Mouse (Mus musculus) ES-E14 (cell line): ENCODE results near the gene Olfr1045. TPM values are rescaled to one million over a fixed set of nuclear protein-coding genes. Genes with fewer than 3 reads are reported as not detected.

Source experiments
- DNase-seq: peaks from one replicate; pipeline ENCODE4 v3.0.0-alpha.2; 2013; ENCODE audit warnings: low read depth, low spot score
- H3K27ac ChIP-seq: 2 replicates; pipeline ENCODE4 v1.5.1; 2012; ENCODE audit warnings: low read depth, mild to moderate bottlenecking, low read length, moderate library complexity, mixed read lengths; ENCODE audit not compliant: poor library complexity, insufficient read depth, severe bottlenecking
- H3K36me3 ChIP-seq: 2 replicates; pipeline ENCODE4 v1.6.1; 2012; ENCODE audit warnings: mild to moderate bottlenecking, low read length, moderate library complexity, mixed read lengths; ENCODE audit not compliant: control insufficient read depth, poor library complexity, insufficient read depth, severe bottlenecking
- H3K4me1 ChIP-seq, 2 experiments: fragments of 150-350 bp in 1 of 2; sonication (generic) in 1 of 2; 2 replicates each; pipeline ENCODE4 v1.6.1; 2012; ENCODE audit warnings: low read length in 2 of 2, mild to moderate bottlenecking in 1 of 2, mixed read lengths in 1 of 2; ENCODE audit not compliant: control insufficient read depth in 2 of 2, insufficient read depth in 2 of 2, poor library complexity in 1 of 2
- H3K4me3 ChIP-seq, 2 experiments: fragments of 150-350 bp in 1 of 2; sonication (generic) in 1 of 2; 2 replicates each; pipeline ENCODE4 v1.5.1; 2012; ENCODE audit warnings: low read length in 2 of 2, low read depth in 1 of 2, mild to moderate bottlenecking in 1 of 2, mixed read lengths in 1 of 2; ENCODE audit not compliant: insufficient read depth in 1 of 2, poor library complexity in 1 of 2, severe bottlenecking in 1 of 2
- H3K9ac ChIP-seq: 2 replicates; pipeline ENCODE4 v1.6.1; 2012; ENCODE audit warnings: low read depth, mild to moderate bottlenecking, low read length, mixed read lengths; ENCODE audit not compliant: poor library complexity, insufficient read depth, severe bottlenecking
- H3K9me3 ChIP-seq: fragments of 150-350 bp; sonication (generic); 2 replicates; pipeline ENCODE4 v1.6.1; 2012; ENCODE audit warnings: low read depth, mild to moderate bottlenecking, low read length; ENCODE audit not compliant: control insufficient read depth, insufficient read depth
- CHD2 ChIP-seq: IDR thresholded peaks from 2 replicates; pipeline ENCODE4 v1.6.1; 2014; ENCODE audit warnings: mild to moderate bottlenecking, low read depth, low read length, inconsistent platforms
- HCFC1 ChIP-seq: IDR thresholded peaks from 2 replicates; pipeline ENCODE4 v1.6.1; 2012; ENCODE audit warnings: low read length, inconsistent platforms, borderline replicate concordance; ENCODE audit not compliant: insufficient read depth
- MAFK ChIP-seq: IDR thresholded peaks from 2 replicates; pipeline ENCODE4 v1.6.1; 2014; ENCODE audit warnings: mild to moderate bottlenecking, low read depth, low read length, inconsistent platforms; ENCODE audit not compliant: insufficient read depth
- ZC3H11A ChIP-seq: IDR thresholded peaks from 2 replicates; pipeline ENCODE4 v1.6.1; 2012; ENCODE audit warnings: low read depth, mild to moderate bottlenecking, inconsistent platforms, low read length, borderline replicate concordance
- ZNF384 ChIP-seq: IDR thresholded peaks from 2 replicates; pipeline ENCODE4 v1.6.1; 2012; ENCODE audit warnings: low read depth, low read length, inconsistent platforms
- in situ Hi-C, 2 experiments: fragments of 600-800 bp; cut with MboI; formaldehyde crosslinking; loops; one replicate each; pipeline ENCODE4 v1.15.1; 2025; ENCODE audit warnings: low sequenced_read_pairs in 2 of 2, inconsistent platforms in 1 of 2; ENCODE audit not compliant: unreplicated experiment in 2 of 2
- total RNA-seq: library from RNA; depleted of rRNA; stranded (reverse); fragments of 300-350 nt; gene quantifications from 2 replicates; pipeline ENCODE4 v1.2.3, GENCODE M21; 2012; rRNA removed

Olfr1045 gene
- total RNA-seq, 1 experiment = not detected

- Histone ChIP-seq H3K9me3 (no peaks in the 10 kb centered on the region), H3K36me3 (no peaks in the 10 kb centered on the region), H3K9ac (no peak within 1 kb of the TSS), H3K4me3 (no peak within 1 kb of the TSS), H3K4me1 (no peaks in the 10 kb centered on the region), H3K27ac (no peak within 1 kb of the TSS)
- no peak for DNase-seq
- TF ChIP-seq CHD2 (no peak), ZC3H11A (no peak), ZNF384 (no peak), MAFK (no peak), HCFC1 (no peak)
- in situ Hi-C loops = no loop called here
These were observed 41.1 kb downstream of the Olfr1045 start, which contains the start of gene Olfr1042 for GRCm38 (mm10) chr2:86161738-86162137. Gene Olfr1042, minus strand, starts transcription at chr2:86161838.

GRCm38 (mm10) chr2:86146632-86147031, 56.2 kb downstream of the Olfr1045 start, which contains the start of gene Olfr1040:
Gene Olfr1040, minus strand, starts transcription at chr2:86146732.
- in situ Hi-C loops = no loop called here
- H3K27ac ChIP-seq = no peak within 1 kb of the TSS
- no peak within 1 kb of the TSS for H3K9ac ChIP-seq

More at GRCm38 (mm10) chr2:86146632-86147031, 56.2 kb downstream of the Olfr1045 start, which contains the start of gene Olfr1040:
- no peak for TF ChIP-seq MAFK
- Histone ChIP-seq H3K4me1 (no peaks in the 10 kb centered on the region), H3K36me3 (no peaks in the 10 kb centered on the region), H3K9me3 (no peaks in the 10 kb centered on the region), H3K4me3 (no peak within 1 kb of the TSS)
- DNase-seq = no peak

Other genes with a start within 250 kb of the Olfr1045 start
- gene Olfr1029, start 229.1 kb downstream of the Olfr1045 start, total RNA-seq = not detected in 2 replicates
- gene Olfr1030, start 223.7 kb downstream of the Olfr1045 start, total RNA-seq = not detected in 2 replicates
- gene Olfr1031, start 212.7 kb downstream of the Olfr1045 start, total RNA-seq = not detected in 2 replicates
- not detected in 2 replicates for gene Olfr1032, start 197.5 kb downstream of the Olfr1045 start, total RNA-seq
- not detected in 2 replicates for gene Olfr1033, start 182.4 kb downstream of the Olfr1045 start, total RNA-seq
- not detected in 2 replicates for gene Olfr1034, start 157.1 kb downstream of the Olfr1045 start, total RNA-seq
- gene Olfr1036, start 129.0 kb downstream of the Olfr1045 start, total RNA-seq = not detected in 2 replicates
- not detected in 2 replicates for gene Olfr1037, start 115.6 kb downstream of the Olfr1045 start, total RNA-seq
- gene Olfr1039, start 67.1 kb downstream of the Olfr1045 start, total RNA-seq = not detected in 2 replicates
- gene Olfr1040, start 56.3 kb downstream of the Olfr1045 start, total RNA-seq = not detected in 2 replicates
- not detected in 2 replicates for gene Olfr1042, start 41.2 kb downstream of the Olfr1045 start, total RNA-seq
- gene Olfr1043, start 35.5 kb downstream of the Olfr1045 start, total RNA-seq = not detected in 2 replicates
- not detected in 2 replicates for gene Olfr1044, start 25.2 kb downstream of the Olfr1045 start, total RNA-seq
- not detected in 2 replicates for gene Olfr52, start 17.3 kb downstream of the Olfr1045 start, total RNA-seq
- not detected in 2 replicates for gene Olfr1046, start 16.3 kb upstream of the Olfr1045 start, total RNA-seq
- not detected in 2 replicates for gene Olfr1047, start 28.4 kb upstream of the Olfr1045 start, total RNA-seq
- not detected in 2 replicates for gene Olfr1048, start 37.3 kb upstream of the Olfr1045 start, total RNA-seq
- not detected in 2 replicates for gene Olfr1049, start 55.3 kb upstream of the Olfr1045 start, total RNA-seq
- gene Olfr1051, start 76.1 kb upstream of the Olfr1045 start, total RNA-seq = not detected in 2 replicates
- not detected in 2 replicates for gene Olfr1052, start 89.4 kb upstream of the Olfr1045 start, total RNA-seq
- gene Olfr1053, start 112.3 kb upstream of the Olfr1045 start, total RNA-seq = not detected in 2 replicates
- not detected in 2 replicates for gene Olfr1054, start 132.4 kb upstream of the Olfr1045 start, total RNA-seq
- not detected in 2 replicates for gene Olfr1055, start 147.3 kb upstream of the Olfr1045 start, total RNA-seq
- gene Olfr1056, start 159.5 kb upstream of the Olfr1045 start, total RNA-seq = not detected in 2 replicates
- not detected in 2 replicates for gene Olfr1057, start 175.4 kb upstream of the Olfr1045 start, total RNA-seq
- not detected in 2 replicates for gene Olfr1058, start 185.6 kb upstream of the Olfr1045 start, total RNA-seq
- gene Olfr1061, start 211.0 kb upstream of the Olfr1045 start, total RNA-seq = not detected in 2 replicates
- not detected in 2 replicates for gene Olfr1062, start 223.7 kb upstream of the Olfr1045 start, total RNA-seq
- gene Olfr1065, start 247.6 kb upstream of the Olfr1045 start, total RNA-seq = not detected in 2 replicates